Comparison of ENCODE assay signal across 19 mouse cellular contexts in the genomic region with DNA sequence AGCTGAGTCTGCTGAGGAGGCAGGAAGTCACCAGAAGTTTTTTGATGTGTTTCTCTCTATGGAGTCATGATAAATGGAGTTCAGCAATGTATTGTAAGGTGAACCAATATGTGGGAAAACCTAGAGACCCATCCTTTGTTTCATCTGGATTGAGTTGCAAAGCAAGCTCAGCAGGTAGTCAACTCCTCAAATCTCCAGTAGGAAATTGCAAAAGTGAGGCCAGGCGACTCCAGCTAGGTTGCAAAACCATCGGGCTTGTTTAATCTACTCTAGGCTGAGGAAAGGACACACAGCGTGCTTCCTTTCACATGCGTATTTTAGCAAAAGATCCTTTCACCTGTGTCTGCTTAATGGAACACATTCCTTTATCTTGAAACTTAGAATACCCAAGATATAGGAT. TPM values are rescaled to one million over a fixed set of nuclear protein-coding genes. Genes with fewer than 3 reads are reported as not detected.
DNase-seq lines count a peak whose midpoint lies in the region; TF ChIP-seq lines count a peak whose summit lies in the region.
"Had no signal": no experiment of that assay in that cellular context is flagged by ENCODE, and none has a peak within 500 bp of the region (broad histone marks: within the 10 kb centered on the region; RNA-seq: fewer than 3 reads in every experiment).

No protein-coding gene starts in this region.

- H3K4me3 ChIP-seq in ES-E14 (ENCODE audit: insufficient read depth in 1 of 2, low read depth in 1 of 2, low read length in 2 of 2, poor library complexity in 1 of 2, severe bottlenecking in 1 of 2) = no peak overlapping the region
- H3K4me3 ChIP-seq: embryonic facial prominence, embryonic 10.5 days; embryonic facial prominence, embryonic 12.5 days; forebrain, embryonic 13.5 days; forebrain, embryonic 15.5 days had no signal

- H3K9ac ChIP-seq in ES-E14 (ENCODE audit: insufficient read depth, low read depth, low read length, poor library complexity, severe bottlenecking) = no peak overlapping the region
- H3K9ac ChIP-seq: embryonic facial prominence, embryonic 12.5 days; forebrain, embryonic 13.5 days; forebrain, embryonic 15.5 days; forebrain, postnatal 0 days had no signal

- peaks cover 0 to 3% of the 10 kb centered on the region in 2 experiments; a peak in 1 of 4 replicates for H3K4me1 ChIP-seq in ES-E14 (ENCODE audit: control insufficient read depth in 2 of 2, insufficient read depth in 2 of 2, low read length in 2 of 2, poor library complexity in 1 of 2)
- H3K4me1 ChIP-seq: embryonic facial prominence, embryonic 10.5 days; embryonic facial prominence, embryonic 12.5 days; forebrain, embryonic 13.5 days; forebrain, embryonic 15.5 days had no signal

- peak; percentile 81 for DNase-seq in ES-CJ7 (ENCODE audit: low read depth, low spot score)
- DNase-seq in ES-E14 (ENCODE audit: low read depth, low spot score) = no peak
- DNase-seq in WW6 (ENCODE audit: low read depth, low spot score) = peak; percentile 18
- DNase-seq in cerebellum, adult 18-20 months = no peak
- no peak for DNase-seq in adrenal gland, postnatal 14 days
- no peak for DNase-seq in lung, adult 18-20 months
- DNase-seq: adrenal gland, adult 8-10 months; adrenal gland, postnatal 25 days; cerebellum, adult 11 months; cerebellum, adult 2 months; cerebellum, adult 9-10 months; cerebellum, postnatal 10 days; cerebellum, postnatal 25 days; forebrain, postnatal 0 days had no signal

- in situ Hi-C loops in ES-E14 (cut with MboI; ENCODE audit: low sequenced_read_pairs in 2 of 2, unreplicated experiment in 2 of 2) = no loop called here

- no peaks in the 10 kb centered on the region for H3K9me3 ChIP-seq in ES-E14 (ENCODE audit: control insufficient read depth, insufficient read depth, low read depth, low read length)
- H3K9me3 ChIP-seq: embryonic facial prominence, embryonic 10.5 days; embryonic facial prominence, embryonic 12.5 days; forebrain, embryonic 13.5 days; forebrain, embryonic 15.5 days had no signal

- no peaks in the 10 kb centered on the region for H3K36me3 ChIP-seq in ES-E14 (ENCODE audit: control insufficient read depth, insufficient read depth, low read length, poor library complexity, severe bottlenecking)
- H3K36me3 ChIP-seq: embryonic facial prominence, embryonic 10.5 days; embryonic facial prominence, embryonic 12.5 days; forebrain, embryonic 15.5 days had no signal

- H3K27ac ChIP-seq in ES-E14 (ENCODE audit: insufficient read depth, low read depth, low read length, poor library complexity, severe bottlenecking) = no peak overlapping the region
- H3K27ac ChIP-seq: embryonic facial prominence, embryonic 10.5 days; embryonic facial prominence, embryonic 12.5 days; forebrain, embryonic 13.5 days; forebrain, embryonic 15.5 days had no signal

TF ChIP-seq in ES-E14, 5 proteins besides CTCF, POLR2A, EP300 and RAD21:
- TF ChIP-seq ZNF384 (IDR thresholded peaks at IDR 0.05; ENCODE audit: low read depth, low read length) (no peak), MAFK (IDR thresholded peaks at IDR 0.05; ENCODE audit: insufficient read depth, low read depth, low read length) (0 out of 2 replicates have a peak, but pooled peaks have one; percentile 33)

RNA-seq across cellular contexts. Expression of gene Pdcd7, which starts 6.8 kb away (rescaled TPM):
- 23.7 and 27.5 TPM in 2 replicates for total RNA-seq in ES-E14 (2012; rRNA removed)
- 15.0 and 18.8 TPM in 2 replicates for total RNA-seq in adrenal gland, postnatal 14 days (2021)

RNA-seq across cellular contexts. Expression of gene Ubap1l, which starts 21.7 kb away (rescaled TPM):
- total RNA-seq in ES-E14 (2012; rRNA removed) = 4.5 and 8.5 TPM in 2 replicates
- 0.52 and 0.53 TPM in 2 replicates for total RNA-seq in adrenal gland, postnatal 14 days (2021)
- total RNA-seq: adrenal gland, postnatal 25 days; MEL had no signal

RNA-seq across cellular contexts. Expression of gene Clpx, which starts 45.1 kb away (rescaled TPM):
- total RNA-seq in ES-E14 (2012; rRNA removed) = 17.3 and 24.1 TPM in 2 replicates
- total RNA-seq in adrenal gland, postnatal 14 days (2021) = 132 and 152 TPM in 2 replicates

RNA-seq across cellular contexts. Expression of gene Kbtbd13, which starts 52.3 kb away (rescaled TPM):
- total RNA-seq in ES-E14 (2012; rRNA removed) = 0.71 and 1.1 TPM in 2 replicates
- total RNA-seq in adrenal gland, postnatal 14 days (2021) = 0.26 and 0.63 TPM in 2 replicates
- total RNA-seq: MEL had no signal

RNA-seq across cellular contexts. Expression of gene Rasl12, which starts 59.2 kb away (rescaled TPM):
- total RNA-seq in ES-E14 (2012; rRNA removed) = 0.18 and 0.21 TPM in 2 replicates
- 31.5 and 37.3 TPM in 2 replicates for total RNA-seq in adrenal gland, postnatal 14 days (2021)

Comparison
In these comparisons a context has a peak if more than half of its experiments do, and no peak if none do; other contexts are left out.
1. DNase-seq: peak in ES-CJ7 (single experiment) and WW6 (single experiment); none in ES-E14 (single experiment), cerebellum, adult 18-20 months (0 of 2), adrenal gland, postnatal 14 days (single experiment) and lung, adult 18-20 months (0 of 2).